Mouse (Mus musculus): ENCODE measurements around the gene Clk2. TPM values are rescaled to one million over a fixed set of nuclear protein-coding genes. Genes with fewer than 3 reads are reported as not detected.

Gene Clk2
- polyA plus RNA-seq, 1 experiment from 2014 or later: 26.5 TPM

DNA sequence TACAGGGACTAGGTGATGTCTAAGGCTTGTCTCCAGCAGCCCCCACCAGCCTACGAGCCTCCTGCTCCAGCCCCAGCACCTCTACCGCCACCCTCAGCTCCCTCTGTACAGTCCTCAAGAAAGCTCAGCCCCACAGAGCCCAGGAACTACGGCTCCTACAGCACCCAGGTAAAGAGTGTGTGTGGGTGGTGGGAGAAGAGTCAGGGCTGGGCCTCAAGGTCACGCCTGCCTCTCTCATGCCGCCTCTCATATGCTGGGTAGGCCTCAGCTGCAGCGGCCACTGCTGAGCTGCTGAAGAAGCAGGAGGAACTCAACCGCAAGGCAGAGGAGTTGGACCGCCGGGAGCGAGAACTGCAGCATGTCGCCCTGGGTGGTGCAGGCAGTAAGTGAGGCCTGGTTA lies 14.5 kb downstream of the Clk2 start:
- H3K4me1 ChIP-seq (ENCODE audit: control insufficient read depth, insufficient read depth, low read length): peaks cover 16% of the 10 kb centered on the region
- H3K27ac ChIP-seq (ENCODE audit: low read depth, low read length): no peak overlapping the region
- H3K27me3 ChIP-seq (ENCODE audit: control insufficient read depth, insufficient read depth, low read length): no peaks in the 10 kb centered on the region
- no peak overlapping the region for H3K4me3 ChIP-seq (ENCODE audit: low read depth, low read length)
- H3K9ac ChIP-seq (ENCODE audit: low read length): no peak overlapping the region
- no peak overlapping the region for H3K4me2 ChIP-seq (ENCODE audit: low read depth)
- DNase-seq (ENCODE audit: low spot score) (no peak), ATAC-seq (ENCODE audit: insufficient read depth, low FRiP score, low TSS enrichment) (no peak)
- WGBS: 91% methylated on average over 11 of the region's 11 CpGs
- no peaks in the 10 kb centered on the region for H3K9me3 ChIP-seq (ENCODE audit: control insufficient read depth, low read length)
- H3K36me3 ChIP-seq (ENCODE audit: control insufficient read depth, insufficient read depth, low read length): peaks cover 22% of the 10 kb centered on the region

DNA sequence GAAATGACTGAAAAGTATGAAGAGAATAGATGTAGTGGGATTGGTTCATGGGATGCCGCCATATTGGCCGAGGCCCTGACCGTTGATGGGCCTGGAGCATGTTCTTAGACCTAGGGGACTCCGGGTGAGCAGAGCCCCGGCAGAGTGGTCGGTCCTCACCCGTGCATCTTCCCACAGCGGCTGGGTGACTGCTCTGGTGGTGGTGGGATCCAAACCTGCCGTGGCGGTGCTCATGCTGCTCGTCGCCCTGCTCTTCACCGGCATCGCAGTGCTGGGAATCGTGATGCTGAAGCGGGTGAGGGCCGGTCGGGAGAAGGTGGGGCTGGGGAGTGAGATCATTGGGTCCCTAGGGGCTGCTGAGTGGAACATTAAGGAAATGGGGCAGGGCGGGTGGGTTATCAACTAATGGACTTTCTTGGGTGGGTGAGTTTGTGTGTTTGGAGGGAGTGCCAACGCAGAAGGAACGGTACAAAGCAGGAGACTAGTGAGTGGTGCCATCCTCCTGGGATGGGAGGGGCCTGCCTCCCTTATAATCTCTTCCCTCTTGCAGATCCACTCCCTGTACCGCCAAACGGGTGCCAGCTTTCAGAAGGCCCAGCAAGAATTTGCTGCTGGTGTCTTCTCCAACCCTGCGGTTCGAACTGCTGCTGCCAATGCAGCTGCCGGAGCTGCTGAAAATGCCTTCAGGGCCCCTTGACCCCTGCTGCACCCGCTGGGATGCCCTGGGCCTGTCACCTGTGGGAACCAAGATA lies 17.3 kb downstream of the Clk2 start:
- Histone ChIP-seq H3K9me3 (ENCODE audit: control insufficient read depth, low read length) (no peaks in the 10 kb centered on the region), H3K4me1 (ENCODE audit: control insufficient read depth, insufficient read depth, low read length) (peaks cover 24% of the 10 kb centered on the region), H3K4me3 (ENCODE audit: low read depth, low read length) (no peak overlapping the region), H3K9ac (ENCODE audit: low read length) (no peak overlapping the region), H3K27ac (ENCODE audit: low read depth, low read length) (no peak overlapping the region), H3K36me3 (ENCODE audit: control insufficient read depth, insufficient read depth, low read length) (peaks cover 12% of the 10 kb centered on the region), H3K4me2 (ENCODE audit: low read depth) (no peak overlapping the region), H3K27me3 (ENCODE audit: control insufficient read depth, insufficient read depth, low read length) (no peaks in the 10 kb centered on the region)
- WGBS: 92% methylated on average over 27 of the region's 27 CpGs
- DNase-seq (ENCODE audit: low spot score) (no peak), ATAC-seq (ENCODE audit: insufficient read depth, low FRiP score, low TSS enrichment) (no peak)

DNA sequence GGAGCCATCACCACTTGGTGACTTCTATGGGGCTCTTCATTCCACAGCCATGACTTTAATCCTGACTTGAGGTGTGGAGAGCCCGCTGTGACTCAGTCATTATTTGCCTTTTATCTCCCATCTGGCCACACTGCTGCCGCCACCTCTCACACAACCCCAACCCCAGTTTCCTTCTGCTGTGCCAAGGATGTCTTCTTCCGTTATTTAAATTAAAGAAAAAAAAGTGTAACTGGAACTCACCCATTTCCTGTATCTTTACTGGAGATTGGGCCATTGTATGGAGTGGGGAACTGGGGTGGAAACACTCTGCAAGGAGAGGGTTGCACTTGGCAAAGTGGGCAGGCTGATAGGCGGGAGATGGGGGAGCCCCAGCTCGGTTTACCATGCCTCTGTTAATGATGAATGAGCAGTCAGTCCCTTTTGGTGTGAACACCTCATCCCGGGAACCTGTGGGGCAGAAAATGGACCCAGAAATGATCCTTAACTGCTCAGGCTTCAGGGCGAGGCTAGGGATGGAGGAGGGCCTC lies 18.0 kb downstream of the Clk2 start:
- ATAC-seq (ENCODE audit: insufficient read depth, low FRiP score, low TSS enrichment) (peak; percentile 8; the same call in 1 of the 2 replicates), DNase-seq (ENCODE audit: low spot score) (no peak)
- Histone ChIP-seq H3K4me2 (ENCODE audit: low read depth) (peak overlapping the region; percentile 96), H3K9me3 (ENCODE audit: control insufficient read depth, low read length) (no peaks in the 10 kb centered on the region), H3K27ac (ENCODE audit: low read depth, low read length) (no peak overlapping the region), H3K4me1 (ENCODE audit: control insufficient read depth, insufficient read depth, low read length) (peaks cover 24% of the 10 kb centered on the region), H3K36me3 (ENCODE audit: control insufficient read depth, insufficient read depth, low read length) (peaks cover 14% of the 10 kb centered on the region), H3K9ac (ENCODE audit: low read length) (no peak overlapping the region), H3K27me3 (ENCODE audit: control insufficient read depth, insufficient read depth, low read length) (no peaks in the 10 kb centered on the region), H3K4me3 (ENCODE audit: low read depth, low read length) (peak overlapping the region; percentile 59)
- WGBS: 48% methylated on average over 7 of the region's 7 CpGs

DNA sequence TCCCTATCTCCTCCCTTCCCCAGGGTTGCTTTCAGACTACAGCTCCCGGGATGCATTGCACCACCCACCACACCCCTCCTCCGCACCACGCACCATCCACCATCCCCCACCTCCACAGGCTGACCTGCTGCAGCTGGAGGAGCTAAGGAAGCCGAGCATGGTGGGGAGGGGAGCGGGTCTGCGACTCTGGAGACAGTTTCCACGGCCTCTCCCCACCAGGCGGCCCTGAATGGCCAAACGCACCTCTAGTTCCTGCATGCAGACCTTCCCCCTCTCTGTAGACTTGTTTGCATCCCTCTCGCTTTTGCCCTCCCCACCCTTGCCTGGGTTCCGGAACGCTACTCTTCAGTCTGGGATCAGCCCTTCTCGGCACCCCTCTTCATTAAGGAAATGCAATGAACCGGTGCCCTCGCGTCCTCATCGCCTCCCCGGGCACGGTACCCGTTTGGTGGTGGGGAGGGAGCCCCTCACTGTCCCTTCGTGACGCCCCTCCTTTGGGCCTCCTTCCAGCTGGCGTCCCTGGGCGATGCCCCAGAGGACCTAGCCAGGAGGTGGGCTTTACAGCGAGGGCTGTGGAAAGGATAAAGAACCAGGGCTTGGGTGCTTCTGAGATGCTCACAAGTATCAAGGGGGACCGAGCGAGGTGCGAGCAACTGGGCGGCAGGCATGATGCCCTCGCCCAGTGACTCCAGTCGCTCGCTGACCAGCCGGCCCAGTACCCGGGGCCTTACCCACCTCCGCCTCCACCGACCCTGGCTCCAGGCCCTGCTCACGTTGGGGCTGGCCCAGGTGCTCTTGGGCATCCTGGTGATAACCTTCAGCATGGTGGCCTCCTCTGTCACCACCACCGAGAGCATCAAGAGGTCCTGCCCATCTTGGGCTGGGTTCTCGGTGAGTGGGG lies 18.7 kb downstream of the Clk2 start, which contains the start of gene Fam189b:
Gene Fam189b (plus strand): TSS at position 86 of the 901 bp plus-strand sequence.
- ATAC-seq (ENCODE audit: insufficient read depth, low FRiP score, low TSS enrichment) (peak; percentile 88), DNase-seq (ENCODE audit: low spot score) (peak; percentile 90)
- Histone ChIP-seq H3K9me3 (ENCODE audit: control insufficient read depth, low read length) (no peaks in the 10 kb centered on the region), H3K27ac (ENCODE audit: low read depth, low read length) (peak within 1 kb of the TSS; percentile 75), H3K4me1 (ENCODE audit: control insufficient read depth, insufficient read depth, low read length) (peaks cover 20% of the 10 kb centered on the region), H3K36me3 (ENCODE audit: control insufficient read depth, insufficient read depth, low read length) (peaks cover 14% of the 10 kb centered on the region), H3K9ac (ENCODE audit: low read length) (peak within 1 kb of the TSS; percentile 85), H3K4me2 (ENCODE audit: low read depth) (peak within 1 kb of the TSS; percentile 96), H3K27me3 (ENCODE audit: control insufficient read depth, insufficient read depth, low read length) (no peaks in the 10 kb centered on the region), H3K4me3 (ENCODE audit: low read depth, low read length) (peak within 1 kb of the TSS; percentile 59)
- WGBS: 5% methylated on average over 39 of the region's 39 CpGs

DNA sequence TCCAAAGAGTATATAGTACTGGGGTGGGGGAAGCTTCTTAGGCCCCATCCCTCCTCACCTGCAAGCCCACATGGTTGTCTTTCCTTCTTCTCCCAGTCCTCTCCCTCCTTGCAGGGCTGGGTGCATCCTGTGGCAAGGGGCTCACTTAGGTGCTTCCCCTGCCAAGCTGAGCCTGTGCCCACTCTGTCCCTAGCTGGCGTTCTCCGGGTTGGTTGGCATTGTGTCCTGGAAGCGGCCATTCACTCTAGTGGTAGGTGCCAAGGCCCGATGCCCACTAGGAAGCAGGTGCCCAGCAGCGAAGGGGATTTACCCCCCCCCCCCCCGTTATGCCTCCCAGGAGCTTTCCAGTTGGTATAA lies 19.3 kb downstream of the Clk2 start:
- Histone ChIP-seq H3K9me3 (ENCODE audit: control insufficient read depth, low read length) (no peaks in the 10 kb centered on the region), H3K27ac (ENCODE audit: low read depth, low read length) (peak overlapping the region; percentile 75; the same call in 1 of the 2 replicates), H3K4me2 (ENCODE audit: low read depth) (peak overlapping the region; percentile 96), H3K36me3 (ENCODE audit: control insufficient read depth, insufficient read depth, low read length) (peaks cover 14% of the 10 kb centered on the region), H3K27me3 (ENCODE audit: control insufficient read depth, insufficient read depth, low read length) (no peaks in the 10 kb centered on the region), H3K9ac (ENCODE audit: low read length) (peak overlapping the region; percentile 85), H3K4me1 (ENCODE audit: control insufficient read depth, insufficient read depth, low read length) (peaks cover 16% of the 10 kb centered on the region; the same call in 1 of the 2 replicates), H3K4me3 (ENCODE audit: low read depth, low read length) (peak overlapping the region; percentile 59)
- 77% methylated on average over 6 of the region's 6 CpGs for WGBS
- DNase-seq (ENCODE audit: low spot score) (no peak), ATAC-seq (ENCODE audit: insufficient read depth, low FRiP score, low TSS enrichment) (no peak)

DNA sequence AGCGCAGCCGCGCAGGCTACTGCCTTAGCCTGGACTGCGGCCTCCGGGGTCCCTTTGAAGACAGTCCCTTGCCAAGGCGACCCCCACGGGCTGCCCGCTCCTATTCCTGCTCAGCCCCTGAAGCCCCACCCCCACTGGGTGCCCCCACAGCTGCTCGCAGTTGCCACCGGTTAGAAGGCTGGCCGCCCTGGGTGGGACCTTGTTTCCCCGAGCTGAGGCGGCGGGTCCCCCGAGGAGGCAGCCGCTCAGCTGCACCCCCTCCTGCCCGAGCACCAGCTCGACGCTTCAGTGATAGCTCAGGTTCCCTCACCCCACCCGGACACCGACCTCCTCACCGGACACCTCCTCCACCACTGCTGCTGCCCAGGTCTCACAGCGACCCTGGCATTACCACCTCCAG lies 22.6 kb downstream of the Clk2 start:
- Histone ChIP-seq H3K9me3 (ENCODE audit: control insufficient read depth, low read length) (no peaks in the 10 kb centered on the region), H3K27ac (ENCODE audit: low read depth, low read length) (no peak overlapping the region), H3K4me3 (ENCODE audit: low read depth, low read length) (0 out of 2 replicates have a peak overlapping the region, but pooled peaks have one; percentile 1), H3K4me2 (ENCODE audit: low read depth) (no peak overlapping the region), H3K36me3 (ENCODE audit: control insufficient read depth, insufficient read depth, low read length) (peaks cover 2% of the 10 kb centered on the region; the same call in 1 of the 2 replicates), H3K27me3 (ENCODE audit: control insufficient read depth, insufficient read depth, low read length) (no peaks in the 10 kb centered on the region), H3K9ac (ENCODE audit: low read length) (no peak overlapping the region), H3K4me1 (ENCODE audit: control insufficient read depth, insufficient read depth, low read length) (peaks cover 16% of the 10 kb centered on the region; the same call in 1 of the 2 replicates)
- no peak for ATAC-seq (ENCODE audit: insufficient read depth, low FRiP score, low TSS enrichment)
- DNase-seq (ENCODE audit: low spot score): no peak
- WGBS: 42% methylated on average over 23 of the region's 23 CpGs

DNA sequence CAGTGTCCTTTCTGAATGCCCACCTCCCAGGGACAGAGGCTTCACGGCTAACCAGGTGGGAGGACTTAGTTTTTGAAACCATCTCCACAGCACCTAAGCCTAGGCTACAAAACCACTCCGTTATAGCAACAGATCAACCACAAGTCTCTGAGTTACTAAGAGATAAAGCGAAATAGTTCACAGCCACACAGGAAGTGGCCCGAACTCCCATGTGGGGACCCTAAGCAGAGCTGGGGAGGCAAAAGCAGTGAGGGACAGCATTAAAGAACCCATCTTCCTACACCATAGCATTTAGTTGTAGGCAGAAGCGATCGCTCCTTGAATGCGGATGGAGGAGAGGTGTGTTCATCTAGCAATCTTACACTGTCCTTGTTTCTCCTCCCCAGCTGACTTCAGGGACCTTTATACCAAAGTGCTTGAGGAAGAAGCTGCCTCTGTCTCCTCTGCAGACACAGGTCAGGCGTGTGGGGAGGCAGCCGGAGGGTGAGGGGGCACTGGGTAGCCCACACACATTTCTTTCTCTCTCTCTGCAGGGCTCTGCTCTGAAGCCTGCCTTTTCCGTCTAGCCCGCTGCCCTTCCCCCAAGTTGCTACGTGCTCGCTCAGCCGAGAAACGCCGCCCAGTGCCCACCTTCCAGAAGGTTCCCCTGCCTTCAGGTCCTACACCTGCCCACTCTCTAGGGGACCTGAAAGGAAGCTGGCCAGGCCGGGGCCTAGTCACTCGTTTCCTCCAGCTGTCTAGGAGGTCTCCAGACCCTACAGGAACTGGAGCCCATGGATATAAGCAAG lies 23.3 kb downstream of the Clk2 start:
- ATAC-seq (ENCODE audit: insufficient read depth, low FRiP score, low TSS enrichment): no peak
- Histone ChIP-seq H3K27ac (ENCODE audit: low read depth, low read length) (no peak overlapping the region), H3K4me2 (ENCODE audit: low read depth) (no peak overlapping the region), H3K9me3 (ENCODE audit: control insufficient read depth, low read length) (no peaks in the 10 kb centered on the region), H3K4me1 (ENCODE audit: control insufficient read depth, insufficient read depth, low read length) (peaks cover 16% of the 10 kb centered on the region; the same call in 1 of the 2 replicates), H3K9ac (ENCODE audit: low read length) (no peak overlapping the region), H3K27me3 (ENCODE audit: control insufficient read depth, insufficient read depth, low read length) (no peaks in the 10 kb centered on the region), H3K4me3 (ENCODE audit: low read depth, low read length) (no peak overlapping the region), H3K36me3 (ENCODE audit: control insufficient read depth, insufficient read depth, low read length) (peaks cover 2% of the 10 kb centered on the region; the same call in 1 of the 2 replicates)
- no peak for DNase-seq (ENCODE audit: low spot score)
- 80% methylated on average over 18 of the region's 18 CpGs for WGBS

DNA sequence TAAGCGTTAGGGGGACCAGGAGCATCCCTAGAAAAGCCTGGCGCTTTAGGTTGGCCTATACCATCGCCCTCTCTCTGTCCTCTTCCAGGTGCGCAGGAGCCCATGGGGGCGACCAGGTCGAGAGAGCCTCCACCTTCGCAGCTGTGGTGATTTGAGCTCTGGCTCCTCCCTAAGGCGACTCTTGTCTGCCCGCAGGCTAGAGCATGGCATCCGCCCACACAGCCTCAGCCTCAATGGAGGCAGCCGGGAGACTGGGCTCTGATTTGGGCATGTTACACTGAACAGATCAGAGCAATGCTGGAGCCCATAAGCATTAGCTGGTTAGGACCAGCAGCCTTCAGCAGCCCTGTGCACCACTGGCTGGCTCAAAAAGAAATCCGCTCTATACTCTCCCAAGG lies 23.9 kb downstream of the Clk2 start:
- Histone ChIP-seq H3K27me3 (ENCODE audit: control insufficient read depth, insufficient read depth, low read length) (no peaks in the 10 kb centered on the region), H3K9me3 (ENCODE audit: control insufficient read depth, low read length) (no peaks in the 10 kb centered on the region), H3K36me3 (ENCODE audit: control insufficient read depth, insufficient read depth, low read length) (peaks cover 2% of the 10 kb centered on the region; the same call in 1 of the 2 replicates), H3K27ac (ENCODE audit: low read depth, low read length) (no peak overlapping the region), H3K4me1 (ENCODE audit: control insufficient read depth, insufficient read depth, low read length) (peaks cover 13% of the 10 kb centered on the region; the same call in 1 of the 2 replicates), H3K9ac (ENCODE audit: low read length) (no peak overlapping the region), H3K4me3 (ENCODE audit: low read depth, low read length) (no peak overlapping the region), H3K4me2 (ENCODE audit: low read depth) (no peak overlapping the region)
- ATAC-seq (ENCODE audit: insufficient read depth, low FRiP score, low TSS enrichment): no peak
- no peak for DNase-seq (ENCODE audit: low spot score)
- WGBS: 74% methylated on average over 12 of the region's 12 CpGs
